10 mouse cellular contexts compared by ENCODE assay signal in genomic region chr11:50275568-50276151, GRCm38 (mm10). TPM values are rescaled to one million over a fixed set of nuclear protein-coding genes. Genes with fewer than 3 reads are reported as not detected.
DNase-seq lines count a peak whose midpoint lies in the region; ATAC-seq and TF ChIP-seq lines count a peak whose summit lies in the region.
"Had no signal": no experiment of that assay in that cellular context is flagged by ENCODE, and none has a peak within 500 bp of the region (broad histone marks: within the 10 kb centered on the region; RNA-seq: fewer than 3 reads in every experiment).

No protein-coding gene starts in this region.

- H3K4me1 ChIP-seq in intestine, embryonic 15.5 days (replicated peaks) = peaks cover 5% of the 10 kb centered on the region; the same call in 1 of the 2 replicates
- H3K4me1 ChIP-seq in stomach, embryonic 16.5 days (ENCODE audit: control insufficient read depth, insufficient read depth, low read length) = peaks cover 14% of the 10 kb centered on the region
- peaks cover 4% of the 10 kb centered on the region for H3K4me1 ChIP-seq in midbrain, embryonic 16.5 days (ENCODE audit: control insufficient read depth, insufficient read depth, low read length)

- no peak overlapping the region for H3K4me3 ChIP-seq in gastrocnemius, adult 2 months
- no peak overlapping the region for H3K4me3 ChIP-seq in intestine, embryonic 15.5 days (replicated peaks)
- H3K4me3 ChIP-seq in stomach, embryonic 16.5 days (replicated peaks; ENCODE audit: low read length) = no peak overlapping the region
- no peak overlapping the region for H3K4me3 ChIP-seq in midbrain, embryonic 16.5 days (ENCODE audit: low read depth, low read length)
- H3K4me3 ChIP-seq: midbrain, embryonic 15.5 days had no signal

- H3K27ac ChIP-seq in gastrocnemius, adult 2 months = peak overlapping the region; percentile 53
- H3K27ac ChIP-seq in intestine, embryonic 15.5 days = no peak overlapping the region
- peak overlapping the region; percentile 75 for H3K27ac ChIP-seq in stomach, embryonic 16.5 days (ENCODE audit: low read length)
- no peak overlapping the region for H3K27ac ChIP-seq in midbrain, embryonic 16.5 days (ENCODE audit: low read length)
- H3K27ac ChIP-seq: midbrain, embryonic 15.5 days had no signal

- no peaks in the 10 kb centered on the region for H3K36me3 ChIP-seq in intestine, embryonic 15.5 days
- H3K36me3 ChIP-seq in stomach, embryonic 16.5 days (ENCODE audit: control insufficient read depth, insufficient read depth, low read length) = 0 out of 2 replicates have a peak, but pooled peaks cover under 1% of the 10 kb centered on the region
- no peaks in the 10 kb centered on the region for H3K36me3 ChIP-seq in midbrain, embryonic 16.5 days (ENCODE audit: control insufficient read depth, insufficient read depth, low read length)

- DNase-seq in gastrocnemius, adult 2 months = no peak
- DNase-seq in gastrocnemius, postnatal 14 days = no peak
- DNase-seq in right cerebral cortex, adult 18-20 months = peak; percentile 44
- no peak for DNase-seq in right cerebral cortex, postnatal 25 days
- DNase-seq: gastrocnemius, postnatal 10 days had no signal

- no peak overlapping the region for H3K9ac ChIP-seq in intestine, embryonic 15.5 days
- no peak overlapping the region for H3K9ac ChIP-seq in stomach, embryonic 16.5 days (ENCODE audit: low read length)
- no peak overlapping the region for H3K9ac ChIP-seq in midbrain, embryonic 16.5 days (ENCODE audit: low read depth, low read length)
- H3K9ac ChIP-seq: midbrain, embryonic 15.5 days had no signal

- peak; percentile 53 for ATAC-seq in intestine, embryonic 15.5 days
- ATAC-seq in stomach, embryonic 16.5 days (ENCODE audit: insufficient read depth, low FRiP score) = peak; percentile 77
- ATAC-seq in erythroblast, adult 5-6 weeks (replicated peaks; ENCODE audit: low FRiP score, poor library complexity, severe bottlenecking) = no peak
- ATAC-seq in midbrain, embryonic 16.5 days = no peak
- ATAC-seq: midbrain, embryonic 15.5 days had no signal

- no peak for TF ChIP-seq CTCF in gastrocnemius, adult 2 months (IDR thresholded peaks at IDR 0.05)

- H3K4me2 ChIP-seq in intestine, embryonic 15.5 days (replicated peaks) = no peak overlapping the region
- 0 out of 2 replicates have a peak overlapping the region, but pooled peaks have one; percentile 8 for H3K4me2 ChIP-seq in stomach, embryonic 16.5 days (ENCODE audit: low read depth, low read length)
- no peak overlapping the region for H3K4me2 ChIP-seq in midbrain, embryonic 16.5 days (ENCODE audit: low read length)
- H3K4me2 ChIP-seq: midbrain, embryonic 15.5 days had no signal

- no peaks in the 10 kb centered on the region for H3K9me3 ChIP-seq in intestine, embryonic 15.5 days
- H3K9me3 ChIP-seq in stomach, embryonic 16.5 days (replicated peaks; ENCODE audit: control insufficient read depth, low read length) = no peaks in the 10 kb centered on the region
- no peaks in the 10 kb centered on the region for H3K9me3 ChIP-seq in midbrain, embryonic 16.5 days (replicated peaks; ENCODE audit: control insufficient read depth, low read length, poor library complexity, severe bottlenecking)
- H3K9me3 ChIP-seq: midbrain, embryonic 15.5 days had no signal

- H3K27me3 ChIP-seq in intestine, embryonic 15.5 days (replicated peaks) = no peaks in the 10 kb centered on the region
- no peaks in the 10 kb centered on the region for H3K27me3 ChIP-seq in stomach, embryonic 16.5 days (ENCODE audit: control insufficient read depth, insufficient read depth, low read length)
- H3K27me3 ChIP-seq in midbrain, embryonic 16.5 days (ENCODE audit: control insufficient read depth, insufficient read depth, low read depth, low read length) = no peaks in the 10 kb centered on the region
- H3K27me3 ChIP-seq: midbrain, embryonic 15.5 days had no signal

- intact Hi-C loops in gastrocnemius, adult 2 months (cut with DNase I) = no loop called here
- intact Hi-C loops in gastrocnemius, postnatal 14 days (cut with DNase I; ENCODE audit: low total_unique reads) = no loop called here

- 62% methylated on average over 5 of the region's 5 CpGs for WGBS in intestine, embryonic 15.5 days
- 63% methylated on average over 5 of the region's 5 CpGs for WGBS in stomach, embryonic 16.5 days
- WGBS in midbrain, embryonic 16.5 days = 90% methylated on average over 5 of the region's 5 CpGs

RNA-seq across cellular contexts. Expression of gene Maml1, which starts 16.5 kb away (rescaled TPM):
- 1 to 10 TPM; 6.6 to 7.1 TPM for total RNA-seq in gastrocnemius, adult 2 months (2021)
- 1 to 10 TPM; 9.0 to 9.1 TPM for total RNA-seq in gastrocnemius, postnatal 14 days (2021)
- polyA plus RNA-seq in intestine, embryonic 15.5 days (2015; fragmentation: Nextera tagmentation; extraction: Ambion mirVana) = 4.1 and 4.3 TPM in 2 replicates
- 4.1 and 4.7 TPM in 2 replicates for polyA plus RNA-seq in stomach, embryonic 16.5 days (2015; fragmentation: Nextera tagmentation; extraction: Ambion mirVana)
- total RNA-seq in erythroblast, adult 5-6 weeks (2015; ENCODE audit: low replicate concordance) = 15.2 and 15.7 TPM in 2 replicates
- total RNA-seq in erythroblast, adult 5-6 weeks (2017; ENCODE audit: low replicate concordance) = 7.2 and 10.0 TPM in 2 replicates
- polyA plus RNA-seq in midbrain, embryonic 16.5 days (2015; fragmentation: Nextera tagmentation; extraction: Ambion mirVana) = 2.0 and 2.5 TPM in 2 replicates

RNA-seq across cellular contexts. Expression of gene Ltc4s, which starts 37.2 kb away (rescaled TPM):
- total RNA-seq in gastrocnemius, adult 2 months (2021) = 1 to 10 TPM; 2.1 to 3.2 TPM
- 1 to 10 TPM; 1.9 to 2.0 TPM for total RNA-seq in gastrocnemius, postnatal 14 days (2021)
- 3.9 and 4.2 TPM in 2 replicates for polyA plus RNA-seq in intestine, embryonic 15.5 days (2015; fragmentation: Nextera tagmentation; extraction: Ambion mirVana)
- polyA plus RNA-seq in stomach, embryonic 16.5 days (2015; fragmentation: Nextera tagmentation; extraction: Ambion mirVana) = 3.5 and 5.9 TPM in 2 replicates
- not detected in 2 replicates for total RNA-seq in erythroblast, adult 5-6 weeks (2015; ENCODE audit: low replicate concordance)
- total RNA-seq in erythroblast, adult 5-6 weeks (2017; ENCODE audit: low replicate concordance) = 2.2 TPM in 1 of 2 replicates, not detected in the other
- 1.8 and 3.3 TPM in 2 replicates for polyA plus RNA-seq in midbrain, embryonic 16.5 days (2015; fragmentation: Nextera tagmentation; extraction: Ambion mirVana)

RNA-seq across cellular contexts. Expression of gene Canx, which starts 49.8 kb away (rescaled TPM):
- 100 to 1,000 TPM in 1 of 2 experiments, 10 to 100 TPM in 1; 94.2 to 123 TPM for total RNA-seq in gastrocnemius, adult 2 months (2021)
- 100 to 1,000 TPM; 104 to 133 TPM for total RNA-seq in gastrocnemius, postnatal 14 days (2021)
- 358 and 379 TPM in 2 replicates for polyA plus RNA-seq in intestine, embryonic 15.5 days (2015; fragmentation: Nextera tagmentation; extraction: Ambion mirVana)
- 341 and 342 TPM in 2 replicates for polyA plus RNA-seq in stomach, embryonic 16.5 days (2015; fragmentation: Nextera tagmentation; extraction: Ambion mirVana)
- 98.6 and 101 TPM in 2 replicates for total RNA-seq in erythroblast, adult 5-6 weeks (2015; ENCODE audit: low replicate concordance)
- total RNA-seq in erythroblast, adult 5-6 weeks (2017; ENCODE audit: low replicate concordance) = 226 and 340 TPM in 2 replicates
- polyA plus RNA-seq in midbrain, embryonic 16.5 days (2015; fragmentation: Nextera tagmentation; extraction: Ambion mirVana) = 294 and 304 TPM in 2 replicates

Comparison
In these comparisons a context has a peak if more than half of its experiments do, and no peak if none do; other contexts are left out.
1. H3K27ac ChIP-seq: peak in gastrocnemius, adult 2 months (single experiment) and stomach, embryonic 16.5 days (single experiment); none in intestine, embryonic 15.5 days (single experiment) and midbrain, embryonic 16.5 days (single experiment).
2. ATAC-seq: peak in intestine, embryonic 15.5 days (single experiment) and stomach, embryonic 16.5 days (single experiment); none in erythroblast, adult 5-6 weeks (single experiment) and midbrain, embryonic 16.5 days (single experiment).